Mouse (Mus musculus) MEL (cell line): ENCODE measurements around the gene Arhgap44.

Source experiments
- EP300 ChIP-seq, 2 experiments: IDR thresholded peaks; 2 replicates each; pipeline ENCODE4 v1.6.1; 2011; ENCODE audit warnings: improper control_type of control experiment in 2 of 2, low read length in 2 of 2, low read depth in 1 of 2, mild to moderate bottlenecking in 1 of 2
- JUND ChIP-seq: IDR thresholded peaks from 2 replicates; pipeline ENCODE4 v1.6.1; 2011; ENCODE audit warnings: low read depth, mild to moderate bottlenecking, improper control_type of control experiment, low read length
- MAZ ChIP-seq: IDR thresholded peaks from 2 replicates; pipeline ENCODE4 v1.6.1; 2012; ENCODE audit warnings: low read depth, mild to moderate bottlenecking, inconsistent platforms, low read length, improper control_type of control experiment
- POLR2A ChIP-seq, 2 experiments: IDR thresholded peaks; 2 replicates each; pipeline ENCODE4 v1.6.1; 2011 to 2012; ENCODE audit warnings: low read length in 2 of 2, mild to moderate bottlenecking in 2 of 2, control low read depth in 1 of 2, improper control_type of control experiment in 1 of 2, low read depth in 1 of 2, moderate library complexity in 1 of 2; ENCODE audit not compliant: control insufficient read depth in 1 of 2, insufficient read depth in 1 of 2, poor library complexity in 1 of 2
- RCOR1 ChIP-seq: IDR thresholded peaks from 2 replicates; pipeline ENCODE4 v1.6.1; 2012; ENCODE audit warnings: low read depth, mild to moderate bottlenecking, inconsistent platforms, low read length, improper control_type of control experiment

DNA sequence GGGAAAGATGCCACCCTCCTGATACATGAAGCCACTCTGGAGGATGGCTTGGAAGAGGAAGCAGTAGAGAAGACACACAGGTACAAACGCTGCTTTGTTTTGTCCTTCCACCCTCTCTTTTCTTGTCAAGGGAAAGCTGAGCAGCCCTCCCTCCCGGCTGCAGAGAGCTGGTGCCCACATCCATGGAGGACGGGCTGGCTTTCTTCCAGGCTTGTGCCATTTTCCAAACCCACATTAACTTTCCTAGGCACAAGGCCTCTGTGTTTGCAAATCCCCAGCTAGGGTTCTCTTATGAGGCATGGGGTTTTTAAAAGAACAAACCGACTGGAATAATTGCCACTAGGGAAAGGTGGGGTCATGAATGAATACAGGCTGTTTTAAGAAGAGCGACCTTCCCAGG, 163.1 kb downstream of the Arhgap44 start:
- TF ChIP-seq POLR2A (IDR thresholded peaks at IDR 0.05; ENCODE audit: control insufficient read depth in 1 of 2, insufficient read depth in 1 of 2, low read depth in 1 of 2, low read length in 2 of 2, poor library complexity in 1 of 2) (0 out of 4 replicates have a peak, but pooled peaks of 1 of the 2 experiments have one; percentile 9), MAZ (no peak), EP300 (IDR thresholded peaks at IDR 0.05; ENCODE audit: low read depth in 1 of 2, low read length in 2 of 2) (no peak), RCOR1 (no peak), JUND (no peak)
